Comparison of ENCODE assay signal across 13 mouse cellular contexts in genomic region chr3:69282406-69282805, GRCm38 (mm10). TPM values are rescaled to one million over a fixed set of nuclear protein-coding genes. Genes with fewer than 3 reads are reported as not detected.
A peak's percentile ranks its signal among the peaks of the same experiment; 100 is the strongest.
DNase-seq lines count a peak whose midpoint lies in the region; ATAC-seq lines count a peak whose summit lies in the region.
"Had no signal": no experiment of that assay in that cellular context is flagged by ENCODE, and none has a peak within 500 bp of the region (broad histone marks: within the 10 kb centered on the region; RNA-seq: fewer than 3 reads in every experiment).

No protein-coding gene starts in this region.

- no peaks in the 10 kb centered on the region for H3K36me3 ChIP-seq in embryonic facial prominence, embryonic 14.5 days (ENCODE audit: control insufficient read depth, insufficient read depth, low read length)
- no peaks in the 10 kb centered on the region for H3K36me3 ChIP-seq in embryonic facial prominence, embryonic 10.5 days (replicated peaks)

- 62% methylated on average over 9 of the region's 9 CpGs for WGBS in embryonic facial prominence, embryonic 14.5 days
- 83% methylated on average over 9 of the region's 9 CpGs for WGBS in embryonic facial prominence, embryonic 10.5 days

- no peak overlapping the region for H3K4me3 ChIP-seq in embryonic facial prominence, embryonic 14.5 days (ENCODE audit: low read depth, low read length)
- H3K4me3 ChIP-seq in embryonic facial prominence, embryonic 10.5 days: no peak overlapping the region
- H3K4me3 ChIP-seq: heart, adult 2 months; megakaryocyte, embryonic 14.5 days had no signal

- no peak overlapping the region for H3K9ac ChIP-seq in embryonic facial prominence, embryonic 14.5 days (ENCODE audit: low read depth, low read length)

- no peak for ATAC-seq in embryonic facial prominence, embryonic 14.5 days (ENCODE audit: low read depth)

- no peak overlapping the region for H3K27ac ChIP-seq in embryonic facial prominence, embryonic 14.5 days (replicated peaks; ENCODE audit: low read depth, low read length)
- no peak overlapping the region for H3K27ac ChIP-seq in embryonic facial prominence, embryonic 10.5 days (replicated peaks)
- H3K27ac ChIP-seq: heart, adult 2 months had no signal

- no peaks in the 10 kb centered on the region for H3K27me3 ChIP-seq in embryonic facial prominence, embryonic 14.5 days (replicated peaks; ENCODE audit: control insufficient read depth, insufficient read depth, low read length)
- H3K27me3 ChIP-seq in embryonic facial prominence, embryonic 10.5 days (replicated peaks; ENCODE audit: low read depth, poor library complexity, severe bottlenecking): no peaks in the 10 kb centered on the region
- H3K27me3 ChIP-seq: megakaryocyte, embryonic 14.5 days had no signal

- H3K4me1 ChIP-seq in embryonic facial prominence, embryonic 14.5 days (ENCODE audit: control insufficient read depth, insufficient read depth, low read length): no peaks in the 10 kb centered on the region
- no peaks in the 10 kb centered on the region for H3K4me1 ChIP-seq in embryonic facial prominence, embryonic 10.5 days
- H3K4me1 ChIP-seq: megakaryocyte, embryonic 14.5 days had no signal

- no peak overlapping the region for H3K4me2 ChIP-seq in embryonic facial prominence, embryonic 14.5 days (ENCODE audit: low read depth, low read length)

- peak; percentile 22 for DNase-seq in embryonic facial prominence, embryonic 14.5 days (ENCODE audit: low spot score)
- DNase-seq in embryonic facial prominence, embryonic 10.5 days (ENCODE audit: low spot score): no peak
- peak; percentile 17 for DNase-seq in kidney, adult 18-20 months
- DNase-seq in kidney, postnatal 25 days: no peak
- peak; percentile 26 to 29 for DNase-seq in right cerebral cortex, adult 2 months (ENCODE audit: low spot score in 2 of 2)
- DNase-seq in right cerebral cortex, postnatal 25 days: no peak
- DNase-seq in telencephalon, adult 2 months (ENCODE audit: low read depth, low spot score): peak; percentile 81
- DNase-seq in urinary bladder, postnatal 25 days (ENCODE audit: low spot score): no peak
- DNase-seq: adrenal gland, postnatal 10 days; cerebellum, adult 2 months; lung, adult 2 months had no signal

- 0 out of 2 replicates have a peak, but pooled peaks cover 3% of the 10 kb centered on the region for H3K9me3 ChIP-seq in embryonic facial prominence, embryonic 14.5 days (ENCODE audit: control insufficient read depth, low read length)
- no peaks in the 10 kb centered on the region for H3K9me3 ChIP-seq in embryonic facial prominence, embryonic 10.5 days

RNA-seq across cellular contexts. Expression of gene Ppm1l, which starts 34.3 kb away (rescaled TPM):
- 9.1 and 10.9 TPM in 2 replicates for polyA plus RNA-seq in embryonic facial prominence, embryonic 14.5 days (2014; fragmentation: Nextera tagmentation; extraction: Ambion mirVana)
- polyA plus RNA-seq in embryonic facial prominence, embryonic 10.5 days (2016; fragmentation: Nextera tagmentation; extraction: Ambion mirVana): 10.0 and 10.4 TPM in 2 replicates

Comparison
In these comparisons a context has a peak if more than half of its experiments do, and no peak if none do; other contexts are left out.
1. DNase-seq: peak in embryonic facial prominence, embryonic 14.5 days (single experiment), kidney, adult 18-20 months (single experiment), right cerebral cortex, adult 2 months (2 of 2) and telencephalon, adult 2 months (single experiment); none in embryonic facial prominence, embryonic 10.5 days (single experiment), kidney, postnatal 25 days (0 of 2), right cerebral cortex, postnatal 25 days (single experiment) and urinary bladder, postnatal 25 days (single experiment).